Mouse (Mus musculus) lung, postnatal 4 days (tissue): ENCODE results near the gene St7.

ENCODE experiments used
- DNase-seq, 2 experiments: peaks; one replicate each; pipeline ENCODE4 v3.0.0; 2021

Gene St7

GRCm38 (mm10) chr6:17912312-17912711 is 219.6 kb downstream of the St7 start:
- no peak for DNase-seq

- DNase-seq, result no peak
Observed at GRCm38 (mm10) chr6:17912825-17913224, 220.1 kb downstream of the St7 start.

- DNase-seq, result no peak
Observed at GRCm38 (mm10) chr6:17913315-17913714, 220.6 kb downstream of the St7 start.

GRCm38 (mm10) chr6:17914300-17914699 is 221.6 kb downstream of the St7 start:
- no peak for DNase-seq

GRCm38 (mm10) chr6:17917233-17917632 is 224.5 kb downstream of the St7 start:
- DNase-seq, result no peak

GRCm38 (mm10) chr6:17922180-17922579 is 229.4 kb downstream of the St7 start:
- DNase-seq, result no peak

GRCm38 (mm10) chr6:17922967-17923366 is 230.2 kb downstream of the St7 start:
- no peak for DNase-seq

- DNase-seq, result no peak
Observed at GRCm38 (mm10) chr6:17923370-17923769, 230.6 kb downstream of the St7 start.

GRCm38 (mm10) chr6:17923894-17924505 is 231.3 kb downstream of the St7 start:
- DNase-seq, result no peak

GRCm38 (mm10) chr6:17925267-17925666 is 232.5 kb downstream of the St7 start:
- DNase-seq, result peak; percentile 59 to 70

- DNase-seq, result no peak
Observed at GRCm38 (mm10) chr6:17927746-17928145, 235.0 kb downstream of the St7 start.

GRCm38 (mm10) chr6:17931187-17931586 is 238.5 kb downstream of the St7 start:
- DNase-seq, result no peak

GRCm38 (mm10) chr6:17931835-17932234 is 239.1 kb downstream of the St7 start:
- DNase-seq, result no peak

- peak in 1 of 2 experiments; percentile 47 for DNase-seq
Observed at GRCm38 (mm10) chr6:17932806-17933205, 240.1 kb downstream of the St7 start.

GRCm38 (mm10) chr6:17938631-17939346 is 246.1 kb downstream of the St7 start:
- DNase-seq, result no peak

GRCm38 (mm10) chr6:17941916-17942315 is 249.2 kb downstream of the St7 start:
- peak in 1 of 2 experiments; percentile 56 for DNase-seq

- DNase-seq, result peak in 1 of 2 experiments; percentile 81
Observed at GRCm38 (mm10) chr6:17942344-17942743, 249.6 kb downstream of the St7 start.

GRCm38 (mm10) chr6:17943877-17944617 is 251.3 kb downstream of the St7 start:
- DNase-seq, result peak; percentile 61 to 62

GRCm38 (mm10) chr6:17946456-17946855 is 253.7 kb downstream of the St7 start:
- no peak for DNase-seq

- no peak for DNase-seq
Observed at GRCm38 (mm10) chr6:17947130-17947831, 254.5 kb downstream of the St7 start.

- no peak for DNase-seq
Observed at GRCm38 (mm10) chr6:17949103-17949502, 256.4 kb downstream of the St7 start.

- no peak for DNase-seq
Observed at GRCm38 (mm10) chr6:17951779-17952178, 259.0 kb downstream of the St7 start.

GRCm38 (mm10) chr6:17963455-17963854 is 270.7 kb downstream of the St7 start:
- DNase-seq, result no peak
